Comparison of ENCODE assay signal across 37 mouse cellular contexts in genomic region chr6:115634015-115634414, GRCm38 (mm10). TPM values are rescaled to one million over a fixed set of nuclear protein-coding genes. Genes with fewer than 3 reads are reported as not detected.
DNase-seq lines count a peak whose midpoint lies in the region; ATAC-seq and TF ChIP-seq lines count a peak whose summit lies in the region.
"Had no signal": no experiment of that assay in that cellular context is flagged by ENCODE, and none has a peak within 500 bp of the region (broad histone marks: within the 10 kb centered on the region; RNA-seq: fewer than 3 reads in every experiment).

No protein-coding gene starts in this region.

- no peak overlapping the region for H3K4me3 ChIP-seq in stomach, postnatal 0 days (ENCODE audit: low read depth, low read length)
- H3K4me3 ChIP-seq: embryonic facial prominence, embryonic 12.5 days; heart, embryonic 10.5 days; heart, embryonic 15.5 days; hindbrain, embryonic 12.5 days; liver, embryonic 12.5 days; megakaryocyte, embryonic 14.5 days; midbrain, embryonic 12.5 days; neural tube, embryonic 13.5 days had no signal

- H3K4me2 ChIP-seq in stomach, postnatal 0 days (replicated peaks; ENCODE audit: low read depth), result no peak overlapping the region
- H3K4me2 ChIP-seq: embryonic facial prominence, embryonic 12.5 days; heart, embryonic 15.5 days; hindbrain, embryonic 12.5 days; liver, embryonic 12.5 days; midbrain, embryonic 12.5 days; neural tube, embryonic 13.5 days had no signal

- TF ChIP-seq CTCF in stomach, postnatal 0 days (IDR thresholded peaks at IDR 0.05; ENCODE audit: low read depth), result no peak

- no peak overlapping the region for H3K27ac ChIP-seq in stomach, postnatal 0 days (replicated peaks)
- H3K27ac ChIP-seq: embryonic facial prominence, embryonic 12.5 days; heart, embryonic 10.5 days; heart, embryonic 15.5 days; hindbrain, embryonic 12.5 days; hindbrain, postnatal 0 days; liver, embryonic 12.5 days; midbrain, embryonic 12.5 days; neural tube, embryonic 13.5 days had no signal

- peak; percentile 31 for DNase-seq in adrenal gland, adult 8-10 months
- DNase-seq in adrenal gland, postnatal 4 days (ENCODE audit: low spot score in 2 of 2), result no peak
- peak; percentile 72 for DNase-seq in 416B (ENCODE audit: low read depth)
- DNase-seq in adrenal gland, postnatal 36 days, result peak; percentile 45 to 53
- peak; percentile 42 for DNase-seq in stomach, postnatal 0 days (ENCODE audit: low spot score)
- no peak for DNase-seq in kidney, postnatal 10 days
- no peak for DNase-seq in layer of hippocampus, postnatal 10 days (ENCODE audit: low spot score in 2 of 2)
- DNase-seq: B cell, adult 2 months; cerebellum, adult 11-12 months; cerebellum, adult 9-11 months; embryo, embryonic 11 days; gastrocnemius, postnatal 10 days; heart, postnatal 36 days; kidney, adult 11 months; kidney, postnatal 25 days; left cerebral cortex, postnatal 4 days; lung, adult 18-20 months; lung, postnatal 4 days; right cerebral cortex, postnatal 4 days; thymus, adult 18-20 months; thymus, postnatal 36 days had no signal

- H3K9ac ChIP-seq in stomach, postnatal 0 days (ENCODE audit: low read length), result no peak overlapping the region
- H3K9ac ChIP-seq: embryonic facial prominence, embryonic 12.5 days; heart, embryonic 15.5 days; hindbrain, embryonic 12.5 days; liver, embryonic 12.5 days; midbrain, embryonic 12.5 days; neural tube, embryonic 13.5 days had no signal

- WGBS in stomach, postnatal 0 days, result 82% methylated on average over 2 of the region's 2 CpGs

- no peaks in the 10 kb centered on the region for H3K4me1 ChIP-seq in stomach, postnatal 0 days (replicated peaks; ENCODE audit: control insufficient read depth, insufficient read depth)
- H3K4me1 ChIP-seq: embryonic facial prominence, embryonic 12.5 days; heart, embryonic 10.5 days; heart, embryonic 15.5 days; hindbrain, embryonic 12.5 days; liver, embryonic 12.5 days; midbrain, embryonic 12.5 days; neural tube, embryonic 13.5 days had no signal

- peak; percentile 87 for ATAC-seq in stomach, postnatal 0 days (ENCODE audit: low FRiP score, low TSS enrichment)
- ATAC-seq: activated CD4-positive, CD25-positive, alpha-beta regulatory T cell, adult 4 months; forebrain, embryonic 14.5 days; hindbrain, postnatal 0 days; liver, embryonic 12.5 days; lung, postnatal 0 days had no signal

- H3K36me3 ChIP-seq in stomach, postnatal 0 days (ENCODE audit: control insufficient read depth, insufficient read depth, low read length), result peaks cover 18% of the 10 kb centered on the region

- TF ChIP-seq EP300 in stomach, postnatal 0 days (optimal IDR thresholded peaks at IDR 0.05), result no peak

- no peaks in the 10 kb centered on the region for H3K9me3 ChIP-seq in stomach, postnatal 0 days (ENCODE audit: control insufficient read depth, low read length)
- H3K9me3 ChIP-seq: embryonic facial prominence, embryonic 12.5 days; heart, embryonic 10.5 days; heart, embryonic 15.5 days; hindbrain, embryonic 12.5 days; liver, embryonic 12.5 days; megakaryocyte, embryonic 14.5 days; midbrain, embryonic 12.5 days; neural tube, embryonic 13.5 days had no signal

- no peaks in the 10 kb centered on the region for H3K27me3 ChIP-seq in stomach, postnatal 0 days (ENCODE audit: control insufficient read depth, insufficient read depth, low read length)
- H3K27me3 ChIP-seq: embryonic facial prominence, embryonic 12.5 days; heart, embryonic 15.5 days; hindbrain, embryonic 12.5 days; liver, embryonic 12.5 days; megakaryocyte, embryonic 14.5 days; midbrain, embryonic 12.5 days; neural tube, embryonic 13.5 days had no signal

RNA-seq across cellular contexts. Expression of gene Mkrn2, which starts 32.3 kb away (rescaled TPM):
- 10 to 100 TPM; 37.8 to 44.7 (median 42.6) TPM for total RNA-seq in adrenal gland, adult 8-10 months (2022)
- total RNA-seq in adrenal gland, postnatal 4 days (2021), result 10 to 100 TPM; 42.2 to 46.1 TPM
- 10 to 100 TPM; 36.6 to 45.2 TPM for total RNA-seq in adrenal gland, postnatal 36 days (2021)
- 17.8 and 19.4 TPM in 2 replicates for polyA plus RNA-seq in stomach, postnatal 0 days (2015; fragmentation: Nextera tagmentation; extraction: Ambion mirVana)
- total RNA-seq in layer of hippocampus, postnatal 10 days (2021), result 10 to 100 TPM; 32.2 to 44.4 TPM

RNA-seq across cellular contexts. Expression of gene Mkrn2os, which starts 41.6 kb away (rescaled TPM):
- total RNA-seq in adrenal gland, adult 8-10 months (2022), result not detected
- total RNA-seq in adrenal gland, postnatal 4 days (2021), result 1 to 10 TPM in 1 of 2 experiments, under 1 TPM in 1; 0.45 to 1.2 TPM
- not detected for total RNA-seq in adrenal gland, postnatal 36 days (2021)
- 27.4 and 30.5 TPM in 2 replicates for polyA plus RNA-seq in stomach, postnatal 0 days (2015; fragmentation: Nextera tagmentation; extraction: Ambion mirVana)
- not detected for total RNA-seq in layer of hippocampus, postnatal 10 days (2021)
- total RNA-seq: granulocyte monocyte progenitor cell, adult 5-6 weeks; hindbrain, postnatal 0 days; layer of hippocampus, adult 18-20 months; layer of hippocampus, postnatal 25 days; left cerebral cortex, adult 8-10 months; left cerebral cortex, postnatal 4 days had no signal

RNA-seq across cellular contexts. Expression of gene Raf1, which starts 42.4 kb away (rescaled TPM):
- 100 to 1,000 TPM in 2 of 4 experiments, 10 to 100 TPM in 2; 88.8 to 113 (median 97.7) TPM for total RNA-seq in adrenal gland, adult 8-10 months (2022)
- 100 to 1,000 TPM; 125 to 131 TPM for total RNA-seq in adrenal gland, postnatal 4 days (2021)
- 100 to 1,000 TPM in 1 of 2 experiments, 10 to 100 TPM in 1; 97.3 to 110 TPM for total RNA-seq in adrenal gland, postnatal 36 days (2021)
- 67.1 and 70.8 TPM in 2 replicates for polyA plus RNA-seq in stomach, postnatal 0 days (2015; fragmentation: Nextera tagmentation; extraction: Ambion mirVana)
- 100 to 1,000 TPM; 114 to 123 TPM for total RNA-seq in layer of hippocampus, postnatal 10 days (2021)

Comparison
In these comparisons a context has a peak if more than half of its experiments do, and no peak if none do; other contexts are left out.
1. DNase-seq: peak in adrenal gland, adult 8-10 months (single experiment), 416B (single experiment), adrenal gland, postnatal 36 days (2 of 2) and stomach, postnatal 0 days (single experiment); none in adrenal gland, postnatal 4 days (0 of 2), kidney, postnatal 10 days (single experiment) and layer of hippocampus, postnatal 10 days (0 of 2).